Mouse (Mus musculus) T-helper 2 cell (primary cell): ENCODE results near the gene Gm48552.

Experiments
- in situ Hi-C: fragments of 300-600 bp; cut with MboI, MseI; formaldehyde crosslinking; loops from one replicate; pipeline ENCODE4 v1.15.1; 2025; ENCODE audit warnings: high pct_unique_total_duplicates

Gene Gm48552

DNA sequence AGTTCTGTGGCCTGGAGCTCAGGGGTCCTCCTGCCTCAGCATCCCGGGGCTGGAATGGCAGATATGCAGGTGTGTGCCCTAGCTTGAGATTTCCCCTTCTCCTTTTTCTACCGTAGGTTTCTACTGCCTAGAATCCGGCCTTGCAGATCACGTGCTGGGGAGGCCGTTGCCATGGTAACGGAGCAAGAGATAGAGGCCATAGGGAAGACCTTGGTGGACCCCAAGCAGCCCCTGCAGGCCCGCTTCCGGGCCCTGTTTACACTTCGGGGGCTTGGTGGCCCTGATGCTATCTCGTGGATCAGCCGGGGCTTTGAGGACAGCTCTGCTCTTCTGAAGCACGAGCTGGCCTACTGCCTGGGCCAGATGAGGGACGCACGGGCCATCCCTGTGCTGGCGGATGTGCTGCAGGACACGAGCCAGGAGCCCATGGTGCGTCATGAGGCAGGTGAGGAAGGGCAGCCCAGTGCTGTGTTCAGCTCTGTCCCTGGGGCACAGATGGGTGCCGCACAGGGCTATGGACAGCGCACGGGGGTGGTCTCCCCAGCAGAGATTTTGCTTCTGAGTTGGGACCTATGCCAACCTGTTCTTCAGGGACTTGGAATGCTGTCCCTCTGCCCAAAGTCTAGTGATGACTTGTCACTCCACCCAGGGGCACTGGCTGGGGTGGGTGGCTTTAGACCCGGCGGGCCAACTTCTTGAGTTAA is 3.0 kb upstream of the Gm48552 start:
- in situ Hi-C loops = no loop called here

DNA sequence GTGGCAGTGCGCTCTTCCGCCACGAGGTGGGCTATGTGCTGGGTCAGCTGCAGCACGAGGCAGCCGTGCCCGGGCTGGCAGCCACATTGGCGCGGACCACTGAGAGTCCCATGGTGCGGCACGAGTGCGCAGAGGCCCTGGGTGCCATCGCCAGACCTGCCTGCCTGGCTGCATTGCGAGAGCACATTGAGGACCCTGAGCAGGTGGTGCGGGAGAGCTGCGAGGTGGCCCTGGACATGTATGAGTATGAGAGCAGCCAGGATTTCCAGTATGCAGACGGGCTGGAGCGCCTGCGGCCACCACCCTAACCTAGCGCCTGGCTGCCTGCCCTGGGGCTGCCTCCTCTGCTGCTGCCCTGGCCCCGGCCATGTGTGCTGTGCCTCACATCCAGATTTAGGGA is 1.1 kb upstream of the Gm48552 start:
- in situ Hi-C loops = no loop called here

DNA sequence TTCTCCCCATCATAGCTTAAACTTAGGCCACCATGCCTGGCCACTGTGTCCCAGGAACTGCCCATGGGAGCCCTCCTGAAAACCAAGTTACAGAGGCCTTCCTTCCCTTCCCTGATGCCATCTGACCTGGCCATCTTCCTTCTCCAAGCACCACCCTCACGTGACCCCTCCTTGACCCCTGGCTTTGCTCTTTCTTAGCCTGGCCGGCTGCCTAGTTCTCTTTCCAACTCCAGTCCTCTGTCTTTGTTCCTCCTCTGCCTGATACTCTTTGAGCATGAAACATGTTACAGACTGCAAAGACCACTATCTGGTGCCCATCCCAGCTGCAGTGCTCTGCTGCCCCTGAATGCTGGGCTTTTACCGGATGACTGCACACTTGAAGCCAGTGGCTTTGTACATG is 568 bp downstream of the Gm48552 start:
- in situ Hi-C loops = no loop called here

DNA sequence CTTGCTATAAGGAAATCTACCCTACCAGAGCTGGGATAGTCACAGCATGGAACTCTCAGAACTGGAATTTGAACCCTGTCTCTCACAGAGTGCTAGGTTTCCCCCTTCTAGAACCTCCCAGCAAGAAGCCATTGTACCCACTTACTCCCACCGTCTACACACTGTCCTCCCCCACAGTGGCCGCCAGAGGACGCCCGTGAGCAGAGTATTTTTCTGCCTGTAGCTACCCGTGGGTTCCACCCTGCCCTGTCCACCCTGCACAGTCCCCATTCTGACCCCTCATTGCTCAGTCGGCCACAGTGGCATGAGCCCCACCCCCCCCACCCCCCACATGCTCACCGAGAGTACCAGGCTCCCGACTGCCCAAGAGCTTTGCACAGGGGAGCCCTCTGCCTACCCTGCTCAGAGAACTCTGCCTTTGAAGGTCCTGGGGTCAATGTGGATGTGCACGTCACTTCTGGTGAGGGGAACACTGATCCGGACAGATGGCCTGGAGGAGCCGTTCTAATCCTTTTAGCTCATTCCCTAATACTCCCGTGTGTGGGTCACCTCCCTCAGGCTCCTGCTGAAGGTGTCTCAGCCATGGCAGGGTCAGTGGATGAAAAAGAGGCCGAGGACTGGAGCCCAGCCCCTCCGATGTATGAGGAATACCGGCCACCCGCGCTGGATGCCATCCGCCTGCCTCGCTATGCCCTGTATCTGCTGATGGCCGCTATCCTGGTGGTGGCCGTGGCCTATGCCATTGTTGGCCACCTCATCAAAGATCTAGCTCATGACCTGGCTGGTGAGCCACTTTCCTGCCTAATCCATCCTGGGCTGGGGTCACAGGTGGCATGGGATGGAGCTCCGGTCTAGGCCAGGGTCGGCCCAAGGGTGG is 1.2 kb downstream of the Gm48552 start:
- in situ Hi-C loops = no loop called here

DNA sequence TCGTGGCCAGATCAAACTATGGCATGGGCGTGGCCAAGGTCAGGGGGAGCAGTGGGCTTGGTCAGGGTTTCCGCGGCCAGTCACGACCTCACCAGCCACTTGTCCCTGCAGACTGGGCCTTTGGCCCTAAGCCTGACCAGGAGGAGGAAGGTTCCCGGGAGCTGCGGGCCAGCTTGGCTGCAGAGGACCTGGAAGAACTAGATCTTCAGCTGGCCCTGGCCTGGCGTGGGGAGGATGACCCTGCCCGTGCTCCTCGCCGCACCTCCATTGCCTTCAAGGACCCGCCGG is 1.8 kb downstream of the Gm48552 start:
- in situ Hi-C loops = no loop called here

GRCm38 (mm10) chr10:81392270-81392669 is 3.5 kb downstream of the Gm48552 start:
- in situ Hi-C loops = no loop called here

- in situ Hi-C loops = no loop called here
Observed at GRCm38 (mm10) chr10:81392781-81393185, 4.0 kb downstream of the Gm48552 start, which contains the start of gene Smim24. TSS of gene Smim24 (plus strand) at chr10:81393051.

DNA sequence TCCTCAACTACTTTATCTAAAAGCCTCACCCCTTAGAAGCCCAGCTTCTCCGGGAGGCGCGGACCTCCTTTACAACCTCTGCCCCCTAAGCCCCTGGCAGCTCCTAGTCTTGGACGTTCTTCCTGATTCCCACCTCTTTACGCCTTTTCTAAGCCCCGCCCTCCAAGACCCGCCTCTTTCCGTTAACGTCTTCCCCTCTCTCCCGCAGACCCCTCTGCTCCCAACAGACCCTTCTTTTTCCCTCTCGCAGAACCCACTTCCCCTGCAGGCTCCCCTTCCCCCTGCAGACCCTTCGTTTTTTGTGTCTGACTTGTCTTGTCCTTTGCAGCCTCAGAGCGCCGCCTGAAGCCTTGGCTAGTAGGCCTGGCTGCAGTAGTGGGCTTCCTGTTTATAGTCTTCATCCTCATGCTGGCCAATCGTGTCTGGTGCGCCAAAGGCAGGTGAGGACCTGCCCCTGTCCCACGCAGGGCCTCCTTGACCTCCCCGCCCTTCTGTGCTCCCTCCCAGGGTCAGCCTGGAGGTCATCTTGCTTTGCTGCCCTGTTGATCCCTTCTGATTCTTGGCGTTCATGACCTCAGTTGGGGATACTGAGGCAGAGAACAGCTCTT is 4.8 kb downstream of the Gm48552 start:
- in situ Hi-C loops = no loop called here

DNA sequence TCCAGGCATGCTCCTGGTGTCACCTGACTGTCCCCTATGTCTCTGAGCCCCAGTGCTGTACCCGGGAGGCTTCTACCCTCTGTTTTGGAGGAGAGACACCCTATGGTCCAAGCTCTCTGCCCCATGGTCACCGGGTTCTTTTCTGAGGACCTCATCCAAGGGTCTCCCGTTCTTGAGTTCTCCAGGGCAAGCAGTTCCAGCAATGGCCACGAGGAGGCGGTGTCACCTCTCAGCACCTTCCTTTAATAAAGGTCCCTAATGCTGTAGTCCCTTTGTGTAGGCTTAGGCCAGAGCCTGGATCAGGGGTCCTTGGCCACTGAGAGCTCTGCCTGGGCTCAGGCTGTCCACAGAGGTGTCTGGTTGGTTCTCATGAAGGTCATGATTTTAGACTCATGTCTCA is 6.3 kb downstream of the Gm48552 start:
- in situ Hi-C loops = loop anchor here (5.0 kb wide), 1 partner anchor 137 kb away; no protein-coding TSS in a partner anchor

GRCm38 (mm10) chr10:81395865-81396264 is 7.1 kb downstream of the Gm48552 start:
- in situ Hi-C loops = loop anchor here (5.0 kb wide), 1 partner anchor 136 kb away; no protein-coding TSS in a partner anchor

- in situ Hi-C loops = loop anchor here (5.0 kb wide), 1 partner anchor 136 kb away; no protein-coding TSS in a partner anchor
Observed at GRCm38 (mm10) chr10:81396749-81397148, 7.9 kb downstream of the Gm48552 start.

DNA sequence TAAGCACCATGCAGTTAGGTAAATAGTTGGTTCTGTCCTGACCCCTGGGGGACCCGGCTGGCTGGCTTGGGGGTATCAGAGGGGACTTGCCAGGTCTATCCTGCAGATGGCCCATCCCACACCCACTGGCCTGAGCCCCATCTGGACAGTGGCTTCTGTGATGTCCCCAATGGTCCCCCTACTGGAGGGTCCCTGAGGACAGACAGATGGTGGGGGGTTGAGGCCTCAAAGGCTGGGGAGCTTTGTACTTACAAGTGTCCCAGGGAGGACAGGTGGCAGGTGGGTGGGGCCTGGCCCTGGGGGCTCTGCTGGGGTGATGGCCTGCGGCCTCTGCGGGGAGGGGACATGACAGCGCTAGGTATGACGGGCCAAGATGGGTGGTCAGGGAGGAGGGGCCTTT is 10.5 kb downstream of the Gm48552 start:
- in situ Hi-C loops = loop anchor here (5.0 kb wide), 1 partner anchor 133 kb away; no protein-coding TSS in a partner anchor

DNA sequence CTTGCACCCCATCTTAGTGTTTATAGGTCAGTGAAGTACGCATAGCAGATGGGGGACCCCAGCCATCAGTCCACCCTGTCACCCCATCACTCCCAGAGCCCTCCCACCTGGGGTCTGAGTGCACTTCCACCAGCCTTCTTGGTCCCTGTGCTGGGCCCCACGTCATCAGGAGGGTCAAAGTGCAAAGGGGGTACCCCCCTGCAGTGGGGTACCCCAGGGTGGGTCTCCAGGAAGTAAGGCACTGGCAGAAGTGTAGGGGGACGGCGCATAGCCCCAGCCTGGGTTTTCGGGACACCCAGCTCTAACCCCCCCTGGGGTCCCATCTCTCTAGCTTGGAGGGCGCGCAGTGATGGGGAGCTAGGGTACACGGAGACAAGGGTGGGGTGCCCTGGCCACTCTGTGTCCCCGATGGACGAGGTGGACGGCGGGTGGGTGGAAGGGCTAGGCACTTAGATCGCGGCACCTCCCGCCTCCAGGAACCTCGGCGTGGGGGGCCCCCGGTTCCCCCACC is 11.0 kb downstream of the Gm48552 start:
- in situ Hi-C loops = loop anchor here (5.0 kb wide), 1 partner anchor 132 kb away; no protein-coding TSS in a partner anchor

DNA sequence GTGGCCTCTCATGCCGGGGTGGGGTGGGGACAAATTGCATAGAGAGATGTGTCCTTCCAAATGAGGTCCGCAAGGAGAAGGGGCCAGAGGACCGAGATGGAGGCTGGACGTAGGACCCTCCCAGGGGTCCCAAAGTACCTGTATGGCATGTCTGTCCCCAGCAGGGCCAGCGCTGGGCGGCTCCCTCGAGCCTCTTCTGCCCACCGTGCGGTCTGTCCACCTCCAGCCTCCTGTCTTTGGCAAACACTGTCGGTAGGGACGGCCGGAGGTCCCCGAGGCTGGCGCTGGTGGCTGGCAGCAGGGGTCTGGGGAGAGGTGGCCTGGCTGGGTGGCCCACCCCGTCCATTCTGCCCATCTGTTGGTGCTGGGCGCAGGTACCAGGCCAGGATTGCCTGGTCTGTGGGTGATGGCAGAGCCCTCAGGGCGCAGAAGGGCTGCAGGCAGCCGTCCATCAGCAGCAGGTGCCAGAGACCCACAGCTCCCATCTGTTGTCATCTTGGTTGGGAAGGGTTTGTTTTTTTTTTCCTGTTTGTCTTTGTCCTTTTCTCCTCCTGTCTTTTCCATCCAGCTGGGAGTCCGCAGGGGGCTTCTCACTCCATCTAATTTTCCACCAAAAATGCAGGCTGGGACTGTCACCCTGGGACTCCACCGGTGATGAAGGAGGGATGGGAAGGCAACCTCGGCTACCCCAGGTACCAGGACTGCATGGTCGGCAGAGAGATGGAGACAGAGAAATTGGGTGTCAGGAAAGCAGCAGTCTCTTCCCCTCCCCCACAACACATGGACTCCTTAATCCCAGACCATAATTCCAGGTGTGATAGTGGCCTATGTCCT is 11.8 kb downstream of the Gm48552 start:
- in situ Hi-C loops = no loop called here

DNA sequence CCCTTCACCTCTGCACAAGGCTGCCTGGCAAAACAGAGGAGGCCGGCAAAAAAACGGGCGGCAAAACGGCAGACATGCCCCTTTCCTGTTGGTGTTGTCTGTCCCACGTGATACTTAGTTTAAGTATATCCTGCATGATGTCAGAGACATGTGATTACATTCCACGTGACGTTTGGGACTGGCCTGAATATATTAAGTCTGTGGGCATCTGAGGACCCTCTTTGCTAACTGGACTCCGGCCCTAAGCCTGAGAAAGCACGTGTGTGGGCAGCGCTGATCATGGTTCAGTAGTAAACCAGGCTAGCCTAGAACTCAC is 12.4 kb downstream of the Gm48552 start:
- in situ Hi-C loops = no loop called here

- in situ Hi-C loops = no loop called here
Observed at GRCm38 (mm10) chr10:81401521-81402226, 12.9 kb downstream of the Gm48552 start.

DNA sequence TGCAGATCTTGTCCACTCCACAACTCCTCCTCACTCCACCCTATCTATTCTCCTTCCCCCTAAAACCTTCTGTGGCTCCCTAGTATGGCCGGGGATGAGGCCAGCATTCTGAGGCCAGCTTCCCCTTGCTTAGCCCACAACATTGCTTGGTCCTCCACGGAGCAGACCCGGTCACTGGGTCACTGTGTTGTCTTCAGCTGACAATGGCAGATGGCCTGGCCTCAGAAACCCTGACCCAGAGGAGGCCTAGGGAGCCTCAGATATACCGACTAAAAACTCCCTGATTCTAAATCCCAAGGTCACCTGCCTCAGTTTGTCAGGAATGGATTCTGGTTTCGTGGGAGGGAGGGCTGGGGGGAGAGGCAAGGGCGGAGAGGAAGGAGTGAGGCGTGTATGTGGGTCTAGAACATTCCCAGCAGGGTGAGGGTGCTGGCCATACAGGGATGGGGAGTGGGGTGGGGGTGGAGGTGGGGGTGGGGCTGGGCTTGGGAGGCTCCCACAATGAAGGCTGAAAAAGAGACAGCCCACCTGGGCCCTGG is 13.5 kb downstream of the Gm48552 start:
- in situ Hi-C loops = no loop called here

DNA sequence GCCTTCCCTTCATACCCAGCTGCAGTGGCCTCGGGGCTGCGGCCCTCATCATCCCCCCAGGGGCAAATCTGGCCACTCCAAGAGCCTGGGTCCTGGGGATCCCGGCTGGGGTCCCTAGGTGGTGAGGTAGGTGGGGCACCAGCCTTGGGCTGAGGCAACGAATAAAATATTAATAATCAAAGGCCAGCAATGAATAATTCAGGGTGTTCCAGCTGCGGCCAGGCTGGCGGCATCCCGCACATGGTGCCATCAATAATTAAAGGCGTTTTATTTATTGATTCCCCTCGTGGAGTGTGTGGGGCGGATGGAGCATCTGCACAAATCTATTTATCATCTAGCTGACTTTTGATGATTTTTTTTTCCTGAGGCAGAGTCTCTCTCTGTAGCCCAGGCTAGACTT is 14.7 kb downstream of the Gm48552 start:
- in situ Hi-C loops = no loop called here

- in situ Hi-C loops = no loop called here
Observed at GRCm38 (mm10) chr10:81404082-81404481, 15.3 kb downstream of the Gm48552 start.

- in situ Hi-C loops = loop anchor here (5.0 kb wide), 1 partner anchor 38 kb away; no protein-coding TSS in a partner anchor
Observed at GRCm38 (mm10) chr10:81404720-81405119, 15.9 kb downstream of the Gm48552 start.
